Mouse (Mus musculus): Measurements from ENCODE around the gene Cerkl. TPM values are rescaled to one million over a fixed set of nuclear protein-coding genes. Genes with fewer than 3 reads are reported as not detected.

The Cerkl gene
- polyA plus RNA-seq, 1 experiment from 2014 or later = 1.5 TPM

DNA sequence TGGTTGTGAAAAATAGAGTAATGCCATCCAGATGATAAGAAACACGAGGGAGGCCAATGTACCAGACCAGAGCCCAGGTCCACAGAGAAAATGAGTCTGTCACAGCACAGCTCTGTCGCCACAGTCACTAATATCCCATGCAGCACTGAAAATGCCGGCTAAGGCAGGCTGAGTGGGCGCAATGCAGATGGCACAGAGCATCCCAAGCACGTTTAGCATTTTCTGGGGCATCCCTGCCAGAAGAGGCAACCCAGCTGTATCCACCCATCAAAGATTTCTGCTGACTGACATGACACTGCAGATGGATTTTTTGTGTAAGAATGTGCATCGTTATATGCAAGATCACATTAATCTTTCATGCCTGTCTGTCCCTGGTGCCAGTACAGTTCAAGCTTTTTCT, 94.6 kb downstream of the Cerkl start:
- no peak for DNase-seq (ENCODE audit: low spot score)
- Histone ChIP-seq H3K36me3 (no peaks in the 10 kb centered on the region), H3K9me3 (no peaks in the 10 kb centered on the region), H3K27me3 (ENCODE audit: insufficient read depth, poor library complexity, severe bottlenecking) (no peaks in the 10 kb centered on the region), H3K27ac (no peak overlapping the region), H3K4me3 (no peak overlapping the region), H3K4me1 (no peaks in the 10 kb centered on the region)
- 70% methylated on average over 6 of the region's 6 CpGs for WGBS

DNA sequence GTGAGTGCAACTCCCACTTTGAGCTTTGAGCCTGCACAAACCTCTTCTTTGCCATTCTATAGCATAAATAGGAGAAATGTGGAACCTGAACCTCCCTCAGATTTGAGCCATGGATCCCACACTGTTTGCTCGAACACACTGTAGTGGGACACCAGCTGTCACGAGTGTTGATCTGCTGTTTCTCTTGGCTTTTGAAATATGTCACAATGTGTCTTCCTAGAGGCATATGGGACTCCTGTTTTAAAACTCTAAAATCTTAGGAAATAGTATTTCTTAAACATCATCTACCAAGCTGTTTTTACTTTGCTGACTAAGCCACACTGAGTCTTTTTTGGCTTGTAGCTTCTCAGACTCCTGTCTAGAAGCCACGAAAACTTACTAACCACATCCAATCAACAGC, 98.8 kb downstream of the Cerkl start:
- Histone ChIP-seq H3K4me3 (no peak overlapping the region), H3K27ac (no peak overlapping the region), H3K4me1 (no peaks in the 10 kb centered on the region), H3K27me3 (ENCODE audit: insufficient read depth, poor library complexity, severe bottlenecking) (no peaks in the 10 kb centered on the region), H3K36me3 (no peaks in the 10 kb centered on the region), H3K9me3 (no peaks in the 10 kb centered on the region)
- 86% methylated on average over 3 of the region's 3 CpGs for WGBS
- no peak for DNase-seq (ENCODE audit: low spot score)

DNA sequence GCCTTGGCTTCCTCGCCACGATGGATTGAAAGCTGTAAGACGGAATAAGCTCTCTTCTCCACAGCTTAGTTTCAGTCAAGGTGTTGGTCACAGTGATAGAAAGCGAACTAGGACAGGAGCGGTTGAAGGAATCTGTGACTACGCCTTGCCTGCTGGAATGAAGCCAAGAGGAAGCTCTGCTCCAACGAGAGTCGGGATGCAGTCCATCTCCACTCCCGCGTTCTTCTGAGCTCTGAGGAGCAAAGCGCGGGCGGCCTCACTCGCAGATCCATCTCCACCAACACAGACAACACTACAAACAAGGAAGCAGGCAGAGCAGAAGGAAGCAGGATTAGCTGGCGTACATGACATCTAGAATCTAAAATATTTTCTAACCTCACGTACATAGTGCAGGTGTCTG, 101.8 kb downstream of the Cerkl start:
- 89% methylated on average over 16 of the region's 16 CpGs for WGBS
- Histone ChIP-seq H3K27me3 (ENCODE audit: insufficient read depth, poor library complexity, severe bottlenecking) (no peaks in the 10 kb centered on the region), H3K27ac (no peak overlapping the region), H3K4me1 (no peaks in the 10 kb centered on the region), H3K36me3 (no peaks in the 10 kb centered on the region), H3K4me3 (no peak overlapping the region), H3K9me3 (no peaks in the 10 kb centered on the region)
- DNase-seq (ENCODE audit: low spot score) = no peak

DNA sequence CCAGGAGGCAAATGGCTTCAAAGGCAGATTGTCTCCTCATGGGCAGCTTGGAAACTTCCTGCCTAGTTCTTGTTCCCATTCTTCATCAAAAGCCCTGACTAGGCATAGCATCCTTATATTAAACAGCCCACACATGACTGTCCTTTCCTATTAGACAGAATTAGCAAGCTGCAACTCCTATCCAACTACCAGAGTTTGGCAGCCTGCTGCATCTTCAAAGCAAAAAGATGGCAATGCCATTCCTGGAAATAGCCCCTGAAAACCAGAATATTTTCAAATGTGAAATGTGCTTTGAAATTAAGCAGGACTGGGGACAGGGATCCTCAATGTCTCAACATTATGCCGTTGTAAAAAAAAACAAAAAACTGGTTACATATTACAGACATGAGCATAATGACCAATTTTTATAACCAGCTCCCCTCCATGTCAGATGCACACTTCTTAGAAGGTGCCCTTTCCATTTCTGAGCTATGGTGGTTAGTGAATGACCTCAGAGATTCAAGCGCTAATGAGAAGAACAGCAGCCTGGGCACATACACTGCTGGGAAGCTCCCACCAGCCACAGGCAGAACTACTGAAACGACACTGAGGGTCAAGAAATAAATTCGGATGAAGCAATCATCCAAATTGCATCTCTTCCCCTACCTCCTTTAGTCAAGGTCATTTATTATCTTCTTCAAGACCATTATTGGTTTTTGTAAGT, 104.3 kb downstream of the Cerkl start:
- H3K4me1 ChIP-seq = no peaks in the 10 kb centered on the region
- no peaks in the 10 kb centered on the region for H3K9me3 ChIP-seq
- no peaks in the 10 kb centered on the region for H3K36me3 ChIP-seq
- no peaks in the 10 kb centered on the region for H3K27me3 ChIP-seq (ENCODE audit: insufficient read depth, poor library complexity, severe bottlenecking)
- no peak for DNase-seq (ENCODE audit: low spot score)
- WGBS = 79% methylated on average over 4 of the region's 4 CpGs
- no peak overlapping the region for H3K27ac ChIP-seq
- no peak overlapping the region for H3K4me3 ChIP-seq

DNA sequence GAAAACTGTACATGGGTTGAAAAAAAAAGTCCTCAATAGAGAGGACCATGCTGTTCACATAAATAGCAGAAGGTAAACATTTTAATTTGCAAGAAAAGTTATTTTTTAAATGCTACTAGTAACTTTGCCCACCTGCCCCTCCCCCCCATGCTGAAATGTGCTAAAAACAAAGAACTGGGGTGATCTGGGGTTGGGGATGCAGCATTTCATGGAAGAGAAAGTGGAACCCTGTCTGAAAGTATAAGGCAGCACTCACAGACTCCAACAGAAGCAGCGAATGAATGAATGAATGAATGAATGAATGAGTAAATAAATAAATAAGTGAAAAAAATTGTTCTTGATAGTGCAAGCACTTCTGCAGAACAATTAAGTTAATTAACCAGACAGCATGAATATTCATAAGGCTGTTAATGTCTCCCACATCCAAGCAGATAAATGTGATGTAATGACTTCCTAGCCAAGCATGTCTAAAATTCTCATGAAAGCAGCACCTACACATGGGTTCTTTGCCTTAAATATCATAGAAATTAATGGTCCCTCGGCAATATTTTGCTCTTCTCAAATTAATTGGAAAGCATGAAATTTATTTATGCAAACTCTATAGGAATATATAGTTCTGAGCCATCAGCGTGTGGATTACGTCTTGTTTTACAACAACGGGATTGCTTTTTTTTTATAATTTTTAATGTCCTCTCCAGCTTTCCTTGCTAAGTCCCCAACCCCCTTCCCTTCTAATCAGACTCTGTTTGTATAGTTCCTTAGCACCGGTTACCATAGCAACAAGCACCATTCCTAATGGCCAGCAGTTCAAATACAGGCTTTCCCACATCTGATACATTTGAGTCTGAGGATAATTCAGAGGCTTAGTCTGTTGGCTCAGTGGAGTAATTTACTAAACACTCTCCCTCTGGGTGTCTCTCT, 105.1 kb downstream of the Cerkl start:
- no peak for DNase-seq (ENCODE audit: low spot score)
- no peak overlapping the region for H3K4me3 ChIP-seq
- H3K27me3 ChIP-seq (ENCODE audit: insufficient read depth, poor library complexity, severe bottlenecking) = no peaks in the 10 kb centered on the region
- 82% methylated on average over 6 of the region's 6 CpGs for WGBS
- no peak overlapping the region for H3K27ac ChIP-seq
- no peaks in the 10 kb centered on the region for H3K4me1 ChIP-seq
- H3K36me3 ChIP-seq = no peaks in the 10 kb centered on the region
- no peaks in the 10 kb centered on the region for H3K9me3 ChIP-seq

DNA sequence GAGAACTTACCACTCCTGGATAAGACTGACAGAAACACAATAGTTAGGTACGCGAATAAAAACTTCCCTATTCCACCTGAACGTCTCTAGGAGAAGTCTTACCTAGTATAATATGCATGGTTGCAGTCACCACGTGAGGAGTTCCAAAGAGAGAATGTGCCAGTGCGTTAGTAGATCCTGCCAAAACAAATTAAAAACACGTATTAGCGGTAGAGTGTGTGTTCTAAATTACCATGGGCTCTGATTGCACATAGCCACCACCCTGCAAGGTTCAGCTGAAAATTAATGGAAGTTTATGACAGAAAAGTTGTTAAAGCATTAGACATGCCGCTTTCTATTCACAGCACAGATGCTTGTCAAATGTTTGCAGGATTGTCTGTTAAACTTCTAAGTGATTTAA, 113.5 kb downstream of the Cerkl start:
- H3K27me3 ChIP-seq (ENCODE audit: insufficient read depth, poor library complexity, severe bottlenecking) = no peaks in the 10 kb centered on the region
- WGBS = 87% methylated on average over 8 of the region's 8 CpGs
- DNase-seq (ENCODE audit: low spot score) = no peak

DNA sequence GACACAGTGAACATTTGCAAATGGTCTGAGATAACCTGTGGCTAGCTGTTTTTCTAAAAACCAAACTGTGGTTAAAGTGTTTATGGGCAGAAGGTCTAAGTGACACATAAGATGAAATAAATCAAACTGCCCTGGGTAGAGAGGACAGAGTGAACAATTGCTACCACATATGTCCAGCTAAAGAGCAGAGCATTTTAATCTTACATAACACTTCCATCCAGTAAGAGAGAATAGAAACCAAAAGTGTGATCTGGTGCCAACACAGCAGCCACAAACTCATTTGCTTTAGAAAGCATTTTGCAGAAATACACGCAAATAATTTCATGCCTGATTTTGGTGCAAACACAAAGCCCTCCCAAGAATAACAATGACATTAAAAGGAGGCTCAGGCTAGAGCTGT, 117.6 kb downstream of the Cerkl start:
- 69% methylated on average over 1 of the region's 1 CpGs for WGBS
- Histone ChIP-seq H3K36me3 (no peaks in the 10 kb centered on the region), H3K27ac (no peak overlapping the region), H3K9me3 (no peaks in the 10 kb centered on the region), H3K27me3 (ENCODE audit: insufficient read depth, poor library complexity, severe bottlenecking) (no peaks in the 10 kb centered on the region), H3K4me1 (no peaks in the 10 kb centered on the region), H3K4me3 (no peak overlapping the region)
- no peak for DNase-seq (ENCODE audit: low spot score)

More for the DNA sequence above, 113.5 kb downstream of the Cerkl start:
- H3K36me3 ChIP-seq = no peaks in the 10 kb centered on the region
- H3K4me3 ChIP-seq = no peak overlapping the region
- no peak overlapping the region for H3K27ac ChIP-seq
- H3K4me1 ChIP-seq = no peaks in the 10 kb centered on the region
- H3K9me3 ChIP-seq = no peaks in the 10 kb centered on the region

DNA sequence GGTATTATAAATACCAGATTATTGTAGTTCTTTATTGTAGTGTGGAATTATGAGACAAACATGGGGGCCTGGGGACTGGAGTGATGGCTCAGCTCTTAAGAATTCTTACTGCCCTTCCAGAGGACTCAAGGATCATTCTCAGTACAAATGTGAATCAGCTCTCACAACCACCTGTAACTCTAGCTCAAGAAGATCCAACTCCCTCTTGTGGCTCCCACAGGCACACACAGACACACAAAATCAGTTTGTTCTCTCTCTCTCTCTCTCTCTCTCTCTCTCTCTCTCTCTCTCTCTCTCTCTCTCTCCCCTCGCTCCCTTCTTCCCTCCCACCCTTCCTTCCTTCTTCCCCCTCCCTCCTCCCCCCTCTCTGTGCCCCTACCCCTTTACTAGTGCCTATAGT, 120.4 kb downstream of the Cerkl start:
- no peak for DNase-seq (ENCODE audit: low spot score)
- no peaks in the 10 kb centered on the region for H3K36me3 ChIP-seq
- WGBS = 63% methylated on average over 1 of the region's 1 CpGs
- H3K27me3 ChIP-seq (ENCODE audit: insufficient read depth, poor library complexity, severe bottlenecking) = no peaks in the 10 kb centered on the region
- no peaks in the 10 kb centered on the region for H3K4me1 ChIP-seq
- H3K9me3 ChIP-seq = no peaks in the 10 kb centered on the region
- H3K4me3 ChIP-seq = no peak overlapping the region
- H3K27ac ChIP-seq = no peak overlapping the region

DNA sequence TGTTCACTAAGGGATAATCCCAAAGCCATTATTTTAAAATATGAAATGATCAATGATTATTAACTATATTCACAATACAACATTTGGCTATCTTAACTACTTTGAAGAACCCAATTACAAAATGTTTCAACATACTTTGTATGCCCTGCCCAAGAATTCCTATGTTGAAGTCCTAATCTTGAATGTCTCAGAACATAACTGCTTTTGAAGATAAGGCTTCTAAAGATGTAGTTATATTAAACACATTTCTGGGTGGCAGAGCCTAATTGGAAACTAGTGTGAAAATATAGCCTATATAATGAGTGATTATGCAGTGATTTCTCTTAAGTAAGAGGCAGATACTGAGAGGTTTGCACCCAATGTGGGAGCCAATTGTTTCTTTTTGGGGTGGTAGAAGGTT, 121.9 kb downstream of the Cerkl start:
- Histone ChIP-seq H3K27ac (no peak overlapping the region), H3K36me3 (no peaks in the 10 kb centered on the region), H3K27me3 (ENCODE audit: insufficient read depth, poor library complexity, severe bottlenecking) (no peaks in the 10 kb centered on the region), H3K9me3 (no peaks in the 10 kb centered on the region), H3K4me1 (no peaks in the 10 kb centered on the region), H3K4me3 (no peak overlapping the region)
- no peak for DNase-seq (ENCODE audit: low spot score)

DNA sequence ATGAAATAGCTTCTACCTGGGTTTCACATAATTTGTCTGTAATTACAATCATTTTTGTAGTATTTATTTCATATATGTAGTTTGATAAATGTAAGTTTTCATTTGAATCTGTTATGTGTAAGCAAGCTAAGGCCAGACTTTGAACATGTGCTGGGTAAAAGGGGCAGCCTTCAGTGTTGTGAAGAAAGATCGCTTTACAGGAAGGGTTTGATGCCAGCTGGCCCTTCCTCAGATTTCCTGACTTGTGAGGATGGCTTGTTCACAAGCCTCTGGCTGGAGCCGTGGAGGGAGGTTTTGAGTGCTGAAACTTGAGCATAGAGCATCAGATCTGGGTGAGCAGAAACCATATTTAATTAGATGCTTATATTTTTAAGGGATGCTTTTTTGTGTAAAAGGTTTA, 128.5 kb downstream of the Cerkl start:
- no peaks in the 10 kb centered on the region for H3K9me3 ChIP-seq
- 62% methylated on average over 2 of the region's 2 CpGs for WGBS

DNA sequence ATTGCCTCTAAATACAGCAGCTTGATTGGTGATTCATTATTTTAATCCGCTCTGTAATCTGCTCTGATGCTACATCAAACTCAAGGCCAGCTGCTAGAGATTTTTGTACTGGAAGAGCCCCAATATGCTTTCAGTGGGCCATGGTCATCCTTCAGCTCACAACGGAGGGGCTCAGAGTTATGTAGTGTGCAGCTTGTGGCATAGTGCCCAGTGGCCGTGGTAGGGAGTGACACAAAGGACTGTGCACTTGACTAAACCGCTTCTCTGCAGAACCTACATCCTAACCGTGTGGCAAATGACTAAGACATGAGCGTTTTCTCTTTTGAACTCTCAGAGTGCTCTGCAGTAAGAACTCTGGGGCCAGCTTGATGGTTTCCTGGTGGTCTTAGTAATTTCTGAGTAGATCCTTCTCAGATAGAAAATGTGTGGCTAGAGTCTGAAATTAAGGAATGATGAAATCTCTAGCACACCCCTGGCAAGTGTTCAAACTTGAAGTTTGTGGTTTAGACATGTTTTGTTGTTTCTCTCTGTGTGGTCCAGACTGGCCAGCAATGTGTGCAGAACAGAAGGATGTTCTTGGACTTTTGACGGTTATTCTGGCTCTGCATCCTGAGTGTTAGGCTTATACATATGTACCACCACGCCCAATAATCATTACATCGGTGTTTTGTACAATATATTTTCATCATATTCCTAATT, 140.3 kb downstream of the Cerkl start:
- Histone ChIP-seq H3K27ac (no peak overlapping the region), H3K9me3 (no peaks in the 10 kb centered on the region), H3K4me3 (no peak overlapping the region), H3K4me1 (no peaks in the 10 kb centered on the region), H3K36me3 (no peaks in the 10 kb centered on the region), H3K27me3 (ENCODE audit: insufficient read depth, poor library complexity, severe bottlenecking) (no peaks in the 10 kb centered on the region)
- DNase-seq (ENCODE audit: low spot score) = no peak
- 90% methylated on average over 9 of the region's 9 CpGs for WGBS

More for the DNA sequence above, 128.5 kb downstream of the Cerkl start:
- no peak overlapping the region for H3K27ac ChIP-seq
- H3K4me1 ChIP-seq = no peaks in the 10 kb centered on the region
- no peaks in the 10 kb centered on the region for H3K36me3 ChIP-seq
- no peak for DNase-seq (ENCODE audit: low spot score)
- H3K4me3 ChIP-seq = no peak overlapping the region
- no peaks in the 10 kb centered on the region for H3K27me3 ChIP-seq (ENCODE audit: insufficient read depth, poor library complexity, severe bottlenecking)

DNA sequence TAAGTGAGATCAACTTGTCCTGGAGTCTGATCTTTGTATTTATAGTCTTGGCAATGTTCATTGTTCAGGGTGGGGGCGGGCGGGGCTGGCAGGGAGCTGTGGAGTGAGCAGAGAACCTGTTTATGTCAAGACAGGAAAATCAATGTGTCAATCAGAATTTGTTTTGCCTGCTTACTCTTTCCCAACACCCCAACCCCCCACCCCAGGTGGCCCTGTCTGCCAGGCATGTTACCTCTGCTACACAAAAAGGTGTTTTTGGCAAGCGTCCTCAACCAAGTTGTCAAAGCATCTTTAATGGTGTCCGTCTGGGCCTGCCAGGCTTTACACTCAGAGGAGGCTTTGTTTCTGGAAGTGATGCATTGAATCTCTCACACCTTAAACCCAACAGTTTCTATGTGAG, 141.5 kb downstream of the Cerkl start:
- WGBS = 83% methylated on average over 4 of the region's 4 CpGs
- no peak for DNase-seq (ENCODE audit: low spot score)
- H3K27ac ChIP-seq = no peak overlapping the region
- H3K36me3 ChIP-seq = no peaks in the 10 kb centered on the region
- no peak overlapping the region for H3K4me3 ChIP-seq
- H3K4me1 ChIP-seq = no peaks in the 10 kb centered on the region
- no peaks in the 10 kb centered on the region for H3K27me3 ChIP-seq (ENCODE audit: insufficient read depth, poor library complexity, severe bottlenecking)
- H3K9me3 ChIP-seq = no peaks in the 10 kb centered on the region

DNA sequence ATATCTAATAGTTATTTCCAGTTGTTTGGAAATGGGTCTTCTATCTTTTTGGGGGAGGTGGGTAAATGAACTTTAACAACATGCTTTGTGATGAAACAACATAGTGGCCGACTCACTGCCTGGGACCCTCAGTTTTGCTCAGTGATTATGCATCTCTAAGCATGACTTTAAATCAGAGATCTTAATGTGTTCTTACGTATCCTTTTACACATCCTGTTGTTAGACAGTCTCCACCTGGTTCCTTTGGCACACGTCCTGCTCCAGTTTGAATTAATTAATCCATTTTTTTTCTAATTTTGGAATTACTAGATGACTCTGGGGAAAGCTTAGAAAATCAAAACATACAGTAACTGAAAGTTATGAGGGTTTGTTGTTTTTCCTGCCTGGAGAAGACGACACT, 144.1 kb downstream of the Cerkl start:
- H3K27ac ChIP-seq = no peak overlapping the region
- no peaks in the 10 kb centered on the region for H3K4me1 ChIP-seq
- no peaks in the 10 kb centered on the region for H3K9me3 ChIP-seq
- H3K27me3 ChIP-seq (ENCODE audit: insufficient read depth, poor library complexity, severe bottlenecking) = no peaks in the 10 kb centered on the region
- WGBS = 82% methylated on average over 4 of the region's 4 CpGs
- no peaks in the 10 kb centered on the region for H3K36me3 ChIP-seq
- no peak for DNase-seq (ENCODE audit: low spot score)
- H3K4me3 ChIP-seq = no peak overlapping the region
